Mouse (Mus musculus) bone marrow, adult 2 months (tissue): ENCODE measurements around the gene Gadd45g.

Source experiments
- CTCF ChIP-seq: fragments of 200-500 bp; IDR thresholded peaks from 2 replicates; pipeline ENCODE4 v1.5.1; 2011; ENCODE audit warnings: low read length, control low read depth; ENCODE audit not compliant: control insufficient read depth, insufficient read depth
- POLR2A ChIP-seq: fragments of 200-500 bp; IDR thresholded peaks from 2 replicates; pipeline ENCODE4 v1.6.1; 2011; ENCODE audit warnings: low read depth, mild to moderate bottlenecking, control low read depth, low read length, borderline replicate concordance; ENCODE audit not compliant: control insufficient read depth

- TF ChIP-seq CTCF, result no peak
- TF ChIP-seq POLR2A, result no peak
Measured at GRCm38 (mm10) chr13:51850565-51850964, 4.1 kb downstream of the Gadd45g start.
